Mouse (Mus musculus): Measurements from ENCODE around the gene Auts2. TPM values are rescaled to one million over a fixed set of nuclear protein-coding genes. Genes with fewer than 3 reads are reported as not detected.

Auts2 gene
- polyA plus RNA-seq, 1 experiment from 2014 or later, result 17.0 TPM

DNA sequence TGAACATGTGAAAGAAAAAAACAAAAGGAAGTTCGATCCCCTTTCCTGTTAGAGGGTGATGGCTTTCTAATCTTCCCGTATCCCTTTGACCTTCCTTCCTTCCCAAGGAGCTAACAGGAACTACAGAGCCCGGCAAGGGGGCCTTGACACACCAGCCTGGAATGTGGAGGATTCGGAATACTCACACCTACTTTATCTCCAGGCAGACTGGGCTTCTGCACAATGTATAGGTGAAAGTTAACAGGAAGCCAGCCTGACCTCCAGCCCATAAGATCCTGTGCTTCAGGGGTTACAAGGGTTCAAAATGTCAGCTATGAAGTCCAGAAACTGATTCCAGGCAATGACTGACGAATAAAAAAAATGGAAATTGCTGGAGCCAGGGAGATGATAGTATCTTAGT, 906.7 kb downstream of the Auts2 start:
- H3K36me3 ChIP-seq, result no peaks in the 10 kb centered on the region
- H3K4me2 ChIP-seq, result no peak overlapping the region
- no peak overlapping the region for H3K4me3 ChIP-seq
- 60% methylated on average over 5 of the region's 5 CpGs for WGBS
- no peaks in the 10 kb centered on the region for H3K9me3 ChIP-seq
- H3K9ac ChIP-seq, result no peak overlapping the region
- no peak overlapping the region for H3K27ac ChIP-seq
- H3K4me1 ChIP-seq, result no peaks in the 10 kb centered on the region
- no peaks in the 10 kb centered on the region for H3K27me3 ChIP-seq
- ATAC-seq (ENCODE audit: borderline replicate concordance, extremely low read depth, low FRiP score, low TSS enrichment), result no peak

DNA sequence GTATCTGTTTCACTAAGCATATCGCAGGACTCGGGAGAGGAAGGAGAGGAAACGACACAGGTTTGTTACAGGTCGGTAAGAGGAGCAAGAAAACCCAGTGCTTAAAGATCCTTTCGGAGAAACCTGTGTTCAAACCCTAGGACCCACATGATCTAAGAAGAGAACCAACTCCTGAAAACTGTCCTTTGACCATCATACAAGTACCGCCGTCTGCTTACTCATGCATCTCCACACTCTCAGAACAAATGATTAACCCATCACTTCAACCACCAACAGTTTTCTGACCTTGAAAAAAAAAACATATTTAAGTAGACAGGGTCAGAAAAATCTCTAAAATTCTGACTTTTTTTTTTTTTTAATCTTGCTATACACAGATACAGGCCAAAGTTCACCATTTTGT, 908.4 kb downstream of the Auts2 start:
- Histone ChIP-seq H3K27ac (no peak overlapping the region), H3K9ac (no peak overlapping the region), H3K9me3 (no peaks in the 10 kb centered on the region), H3K36me3 (no peaks in the 10 kb centered on the region), H3K4me3 (no peak overlapping the region), H3K4me2 (no peak overlapping the region), H3K27me3 (no peaks in the 10 kb centered on the region), H3K4me1 (no peaks in the 10 kb centered on the region)
- no peak for ATAC-seq (ENCODE audit: borderline replicate concordance, extremely low read depth, low FRiP score, low TSS enrichment)
- WGBS, result 91% methylated on average over 7 of the region's 7 CpGs

DNA sequence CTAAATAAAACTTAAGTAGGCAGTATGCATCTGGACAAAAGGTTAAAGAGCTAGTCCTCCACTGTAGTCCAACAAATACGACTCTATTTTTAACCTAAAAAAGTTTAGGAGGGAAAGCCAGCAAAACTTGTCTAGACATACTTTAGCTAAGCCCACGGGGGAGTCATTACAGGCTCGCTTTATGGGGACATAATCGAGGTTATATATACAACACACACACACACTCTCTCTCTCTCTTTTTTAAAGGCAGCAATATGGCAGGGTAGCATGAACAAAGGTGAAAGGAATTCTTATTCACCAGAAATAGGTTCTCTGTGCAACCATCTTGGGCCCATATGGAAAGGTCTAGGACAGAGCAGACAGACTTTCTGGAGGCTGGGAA, 911.2 kb downstream of the Auts2 start:
- H3K9me3 ChIP-seq, result no peaks in the 10 kb centered on the region
- ATAC-seq (ENCODE audit: borderline replicate concordance, extremely low read depth, low FRiP score, low TSS enrichment), result no peak
- no peak overlapping the region for H3K4me2 ChIP-seq
- H3K4me3 ChIP-seq, result no peak overlapping the region
- 43% methylated on average over 4 of the region's 4 CpGs for WGBS
- H3K27me3 ChIP-seq, result no peaks in the 10 kb centered on the region
- no peak overlapping the region for H3K27ac ChIP-seq
- H3K36me3 ChIP-seq, result no peaks in the 10 kb centered on the region
- H3K4me1 ChIP-seq, result no peaks in the 10 kb centered on the region
- H3K9ac ChIP-seq, result no peak overlapping the region

DNA sequence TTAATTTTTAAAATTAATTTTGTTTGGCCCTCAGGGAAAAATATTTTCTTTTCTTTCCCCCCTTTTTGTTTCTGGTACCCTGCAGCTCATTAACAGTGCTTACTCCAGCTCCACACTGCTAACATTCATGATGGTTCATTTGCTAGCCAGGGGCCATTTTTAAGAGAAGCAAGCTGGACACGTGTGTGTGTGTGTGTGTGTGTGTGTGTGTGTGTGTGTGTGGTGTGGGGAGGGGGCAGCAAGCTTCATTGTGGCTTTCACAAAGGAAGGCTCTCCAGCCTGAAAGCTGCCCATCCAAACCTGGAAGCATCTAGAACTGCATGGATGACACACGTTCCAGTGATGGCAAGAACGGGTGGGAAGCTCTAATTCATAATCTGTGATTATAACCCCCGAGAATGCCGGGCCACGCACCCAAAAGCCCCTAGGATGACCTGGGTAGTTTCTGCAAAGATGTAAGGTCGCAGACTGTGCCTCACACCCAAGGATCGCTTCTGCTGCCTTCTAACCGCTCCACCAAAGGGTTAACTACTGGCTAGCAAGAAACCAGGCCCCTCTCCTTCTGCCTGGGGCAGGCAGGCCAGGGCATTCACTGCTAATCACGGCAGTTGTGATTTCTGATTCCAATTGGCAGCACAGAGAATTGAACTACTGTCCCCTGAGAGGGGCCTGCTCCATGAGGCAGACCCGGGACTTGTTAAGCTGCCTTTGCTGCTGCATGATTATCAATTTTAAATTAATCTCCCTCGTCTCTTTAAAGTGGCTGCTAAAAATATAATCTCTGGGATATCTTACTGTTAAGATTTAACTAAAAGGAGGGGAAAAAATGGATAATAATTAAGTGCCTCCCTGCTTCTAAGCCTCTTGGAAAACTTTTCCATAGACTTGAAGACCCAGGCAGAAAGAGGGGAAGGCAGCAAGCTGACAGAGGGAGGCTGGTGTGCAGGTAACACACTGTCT, 911.8 kb downstream of the Auts2 start:
- no peaks in the 10 kb centered on the region for H3K4me1 ChIP-seq
- no peaks in the 10 kb centered on the region for H3K9me3 ChIP-seq
- H3K4me2 ChIP-seq, result no peak overlapping the region
- no peak for ATAC-seq (ENCODE audit: borderline replicate concordance, extremely low read depth, low FRiP score, low TSS enrichment)
- WGBS, result 54% methylated on average over 12 of the region's 12 CpGs
- no peaks in the 10 kb centered on the region for H3K27me3 ChIP-seq
- H3K9ac ChIP-seq, result no peak overlapping the region
- H3K4me3 ChIP-seq, result no peak overlapping the region
- no peak overlapping the region for H3K27ac ChIP-seq
- no peaks in the 10 kb centered on the region for H3K36me3 ChIP-seq

DNA sequence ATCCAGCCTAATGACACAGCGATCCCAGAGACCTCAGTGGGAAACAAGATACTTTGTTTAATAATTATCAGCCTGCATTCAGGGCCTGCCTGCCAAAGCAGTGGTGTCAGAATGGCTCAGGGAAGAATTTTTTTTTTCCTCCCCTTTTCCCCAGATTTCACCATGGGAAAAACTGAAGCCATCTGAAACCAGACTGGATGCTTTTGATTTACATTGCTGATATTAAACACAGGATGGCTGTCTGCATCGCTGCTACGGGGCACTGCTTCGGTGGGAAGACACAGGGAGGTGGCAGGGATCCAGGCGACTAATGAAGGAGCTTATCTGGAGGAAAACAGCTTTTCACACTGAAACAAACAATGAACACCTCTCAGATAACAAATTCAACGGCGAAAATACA, 912.6 kb downstream of the Auts2 start:
- Histone ChIP-seq H3K36me3 (no peaks in the 10 kb centered on the region), H3K27ac (no peak overlapping the region), H3K4me3 (no peak overlapping the region), H3K9ac (no peak overlapping the region), H3K4me2 (no peak overlapping the region), H3K9me3 (no peaks in the 10 kb centered on the region), H3K4me1 (no peaks in the 10 kb centered on the region), H3K27me3 (no peaks in the 10 kb centered on the region)
- no peak for ATAC-seq (ENCODE audit: borderline replicate concordance, extremely low read depth, low FRiP score, low TSS enrichment)
- WGBS, result 24% methylated on average over 7 of the region's 7 CpGs

DNA sequence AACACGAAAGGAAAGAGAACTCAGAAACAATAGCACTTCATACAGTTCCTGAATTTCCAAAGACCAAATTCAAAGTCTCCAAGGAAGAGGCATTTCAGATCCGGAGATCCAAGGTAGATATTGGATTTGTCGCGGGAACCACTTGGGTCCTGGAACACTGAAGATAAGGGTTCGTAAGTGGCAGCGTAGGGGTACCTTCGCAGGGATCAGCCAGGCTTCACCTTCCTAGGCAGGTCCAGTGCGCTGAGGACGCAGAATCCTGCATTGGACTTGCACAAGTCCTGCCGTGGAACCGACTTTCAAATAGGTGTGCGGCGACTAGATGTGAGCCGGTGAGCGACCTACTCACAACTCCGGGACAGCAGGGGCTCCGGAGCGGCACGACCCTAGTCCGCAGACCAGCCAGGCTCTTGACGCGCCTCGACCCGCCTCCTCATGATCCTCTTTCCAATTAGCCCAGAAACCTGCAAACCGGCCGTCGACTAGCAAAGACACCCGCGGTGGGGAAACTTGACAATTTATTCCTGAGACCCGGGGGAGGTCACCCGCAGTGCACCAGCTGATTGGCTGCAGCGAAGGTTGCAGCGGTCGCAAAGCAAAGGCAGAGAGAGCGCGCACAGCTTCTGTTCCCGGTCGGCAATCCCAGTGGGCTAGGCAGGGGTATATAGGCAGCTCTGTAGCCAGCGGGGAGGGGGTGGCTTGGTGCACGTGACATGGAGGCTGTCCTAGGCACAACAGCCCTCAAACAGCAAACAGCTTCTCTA, 926.8 kb downstream of the Auts2 start:
- ATAC-seq (ENCODE audit: borderline replicate concordance, extremely low read depth, low FRiP score, low TSS enrichment), result peak; percentile 53; the same call in 1 of the 2 replicates
- Histone ChIP-seq H3K9me3 (no peaks in the 10 kb centered on the region), H3K27ac (no peak overlapping the region), H3K4me2 (peak overlapping the region; percentile 60), H3K4me3 (peak overlapping the region; percentile 24), H3K4me1 (peaks cover 12% of the 10 kb centered on the region; the same call in 1 of the 2 replicates), H3K27me3 (peaks cover 39% of the 10 kb centered on the region), H3K36me3 (no peaks in the 10 kb centered on the region), H3K9ac (no peak overlapping the region)
- 3% methylated on average over 40 of the region's 40 CpGs for WGBS

DNA sequence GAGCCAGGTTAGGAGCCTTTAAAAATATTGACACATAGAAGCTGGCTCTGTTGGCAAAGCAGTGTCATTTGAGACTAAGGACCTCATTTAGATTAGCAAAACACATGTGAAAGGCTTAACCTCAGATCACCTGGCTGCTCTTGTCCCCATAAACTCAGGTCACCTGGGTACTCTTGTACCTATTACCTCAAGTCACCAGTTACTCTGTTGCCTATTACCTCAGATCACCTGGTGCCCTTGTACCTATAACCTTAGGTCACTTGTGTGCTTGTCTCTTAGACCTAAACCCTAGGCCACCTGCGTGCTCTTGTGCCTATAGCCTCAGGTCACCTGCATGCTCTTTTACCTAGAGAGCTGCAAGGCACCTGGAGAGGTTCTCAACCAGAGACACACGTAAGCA, 928.9 kb downstream of the Auts2 start:
- H3K27me3 ChIP-seq, result peaks cover 39% of the 10 kb centered on the region
- H3K36me3 ChIP-seq, result no peaks in the 10 kb centered on the region
- peaks cover 12% of the 10 kb centered on the region; the same call in 1 of the 2 replicates for H3K4me1 ChIP-seq
- no peak overlapping the region for H3K4me3 ChIP-seq
- no peaks in the 10 kb centered on the region for H3K9me3 ChIP-seq
- 87% methylated on average over 2 of the region's 2 CpGs for WGBS
- no peak overlapping the region for H3K27ac ChIP-seq
- H3K4me2 ChIP-seq, result no peak overlapping the region
- ATAC-seq (ENCODE audit: borderline replicate concordance, extremely low read depth, low FRiP score, low TSS enrichment), result no peak
- no peak overlapping the region for H3K9ac ChIP-seq

DNA sequence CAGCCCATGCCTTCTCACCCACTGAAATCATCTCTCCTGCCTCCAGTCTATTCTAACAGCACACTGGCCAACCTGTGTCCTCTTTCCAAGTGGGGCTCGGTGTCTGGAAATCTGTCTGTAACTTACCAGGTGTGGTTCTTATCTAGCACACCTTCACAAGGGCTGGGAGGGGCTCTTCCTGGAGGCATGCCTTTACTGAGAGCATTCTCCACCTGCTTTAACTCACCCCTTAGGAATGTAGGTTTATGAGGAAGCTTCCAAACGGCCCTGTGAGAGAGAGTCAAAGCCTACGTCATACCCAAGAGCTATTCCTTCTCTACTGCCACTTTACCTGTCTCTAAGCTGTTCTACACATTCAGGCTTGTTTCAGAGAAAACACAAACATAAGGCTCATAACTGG, 929.8 kb downstream of the Auts2 start:
- 47% methylated on average over 3 of the region's 3 CpGs for WGBS
- Histone ChIP-seq H3K27me3 (peaks cover 33% of the 10 kb centered on the region), H3K9ac (no peak overlapping the region), H3K9me3 (no peaks in the 10 kb centered on the region), H3K4me3 (no peak overlapping the region), H3K27ac (no peak overlapping the region), H3K4me2 (no peak overlapping the region), H3K4me1 (peaks cover 12% of the 10 kb centered on the region; the same call in 1 of the 2 replicates), H3K36me3 (no peaks in the 10 kb centered on the region)
- peak; percentile 68; the same call in 1 of the 2 replicates for ATAC-seq (ENCODE audit: borderline replicate concordance, extremely low read depth, low FRiP score, low TSS enrichment)

DNA sequence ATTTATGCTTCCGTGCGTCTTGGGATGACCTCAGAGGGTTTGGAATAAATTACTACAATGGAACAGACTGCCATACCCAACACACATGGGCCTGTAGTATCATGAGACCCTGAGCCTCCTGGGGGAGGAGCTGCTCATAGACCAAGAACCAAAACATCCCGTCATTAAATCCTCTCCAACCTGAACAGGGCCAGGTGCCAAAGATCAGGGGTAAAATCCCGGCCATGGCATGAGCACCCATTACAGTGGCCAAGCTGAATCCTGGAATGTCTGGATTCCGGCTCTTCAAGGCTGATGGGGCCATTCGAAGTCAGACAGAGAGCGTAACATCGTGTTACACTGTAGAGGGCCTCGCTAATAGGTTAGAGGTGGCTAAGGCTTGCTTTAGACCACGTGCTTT, 932.4 kb downstream of the Auts2 start:
- WGBS, result 68% methylated on average over 10 of the region's 10 CpGs
- 0 out of 2 replicates have a peak, but pooled peaks cover 4% of the 10 kb centered on the region for H3K4me1 ChIP-seq
- H3K9me3 ChIP-seq, result no peaks in the 10 kb centered on the region
- H3K27me3 ChIP-seq, result peaks cover 8% of the 10 kb centered on the region; the same call in 1 of the 2 replicates
- no peak overlapping the region for H3K4me3 ChIP-seq
- ATAC-seq (ENCODE audit: borderline replicate concordance, extremely low read depth, low FRiP score, low TSS enrichment), result no peak
- H3K4me2 ChIP-seq, result no peak overlapping the region
- no peaks in the 10 kb centered on the region for H3K36me3 ChIP-seq
- H3K27ac ChIP-seq, result no peak overlapping the region
- H3K9ac ChIP-seq, result no peak overlapping the region

DNA sequence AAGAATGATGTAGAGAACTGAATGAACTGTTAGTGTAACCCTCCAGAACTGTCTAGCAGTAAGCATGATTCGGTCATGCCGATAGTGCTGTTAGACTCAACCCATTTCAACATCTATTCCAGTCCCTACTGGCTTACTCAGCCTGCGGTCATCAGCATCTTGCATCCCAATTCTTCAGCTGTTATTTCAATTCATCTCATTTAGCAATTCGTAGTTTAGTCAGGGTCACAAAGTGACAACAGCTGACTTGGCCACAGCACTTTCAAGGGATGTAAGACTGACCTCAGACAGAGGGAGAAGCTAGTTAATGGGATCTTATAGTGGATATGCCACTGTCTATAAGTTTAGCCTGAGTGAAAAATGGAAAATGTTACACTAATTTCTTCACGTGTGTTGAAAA, 936.4 kb downstream of the Auts2 start:
- H3K27ac ChIP-seq, result no peak overlapping the region
- H3K4me1 ChIP-seq, result no peaks in the 10 kb centered on the region
- no peak overlapping the region for H3K4me2 ChIP-seq
- no peaks in the 10 kb centered on the region for H3K27me3 ChIP-seq
- ATAC-seq (ENCODE audit: borderline replicate concordance, extremely low read depth, low FRiP score, low TSS enrichment), result no peak
- WGBS, result 84% methylated on average over 5 of the region's 5 CpGs
- no peak overlapping the region for H3K9ac ChIP-seq
- H3K4me3 ChIP-seq, result no peak overlapping the region
- no peaks in the 10 kb centered on the region for H3K36me3 ChIP-seq
- H3K9me3 ChIP-seq, result no peaks in the 10 kb centered on the region

DNA sequence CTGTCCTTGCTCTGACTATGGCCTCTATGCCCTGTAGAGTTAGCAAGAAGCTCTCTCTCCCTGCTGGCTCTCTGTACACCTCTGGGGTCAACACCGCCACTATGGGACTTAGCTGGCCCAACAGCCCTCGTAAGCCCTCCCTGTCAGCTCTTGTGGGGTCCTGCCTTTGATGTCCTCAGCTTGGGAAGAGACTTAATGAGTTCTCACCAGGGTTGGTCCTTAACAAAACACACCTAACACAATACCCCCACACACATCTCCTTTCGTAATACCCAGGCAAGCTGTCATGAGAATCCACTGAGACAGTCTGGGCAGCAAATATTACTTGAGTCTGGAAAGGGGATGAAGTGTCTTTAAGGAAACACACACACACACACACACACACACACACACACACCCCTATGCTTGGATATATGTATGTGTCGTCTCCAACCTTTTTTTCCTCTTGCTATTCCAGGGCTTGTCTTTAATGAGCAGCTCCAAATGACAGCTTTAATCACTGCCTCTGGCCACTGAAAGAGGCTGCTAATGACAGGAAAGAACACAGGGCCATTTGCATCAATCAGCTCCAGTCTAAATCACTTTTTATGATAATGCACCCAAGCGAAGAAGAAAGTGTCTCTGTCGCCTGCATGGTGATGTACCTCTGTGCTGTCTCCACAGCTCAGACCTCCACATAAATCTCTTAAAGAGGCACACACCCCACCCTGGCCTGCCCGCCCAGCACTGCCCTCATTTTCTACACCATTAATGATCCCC, 941.0 kb downstream of the Auts2 start:
- 77% methylated on average over 7 of the region's 7 CpGs for WGBS
- no peak overlapping the region for H3K4me2 ChIP-seq
- ATAC-seq (ENCODE audit: borderline replicate concordance, extremely low read depth, low FRiP score, low TSS enrichment), result no peak
- H3K9ac ChIP-seq, result no peak overlapping the region
- no peaks in the 10 kb centered on the region for H3K36me3 ChIP-seq
- H3K9me3 ChIP-seq, result no peaks in the 10 kb centered on the region
- no peak overlapping the region for H3K4me3 ChIP-seq
- H3K4me1 ChIP-seq, result peaks cover 10% of the 10 kb centered on the region
- H3K27me3 ChIP-seq, result peaks cover 21% of the 10 kb centered on the region
- no peak overlapping the region for H3K27ac ChIP-seq

Data from lung, embryonic 15.5 days (tissue).